Mouse (Mus musculus) limb, embryonic 13.5 days (tissue): ENCODE measurements around the gene C1ql4. TPM values are rescaled to one million over a fixed set of nuclear protein-coding genes. Genes with fewer than 3 reads are reported as not detected.

Experiments
- ATAC-seq: fragments of 200-750 bp; cut with Nextera tagmentation; 2 replicates; pipeline ENCODE4 v1.8.0; 2017; ENCODE audit warnings: low read depth, moderate number of reproducible peaks, moderate TSS enrichment; ENCODE audit not compliant: low FRiP score
- H3K27ac ChIP-seq: fragments of 300-500 bp; sonication (generic); 2 replicates; pipeline ENCODE4 v1.5.1; 2015; ENCODE audit warnings: inconsistent platforms, mild to moderate bottlenecking, moderate library complexity
- H3K27me3 ChIP-seq: fragments of 300-500 bp; sonication (generic); 2 replicates; pipeline ENCODE4 v1.6.1; 2015; ENCODE audit warnings: mild to moderate bottlenecking, inconsistent platforms
- H3K36me3 ChIP-seq: fragments of 300-500 bp; sonication (generic); 2 replicates; pipeline ENCODE4 v1.6.1; 2015; ENCODE audit warnings: inconsistent platforms, mild to moderate bottlenecking, moderate library complexity
- H3K4me1 ChIP-seq: fragments of 300-500 bp; sonication (generic); 2 replicates; pipeline ENCODE4 v1.6.1; 2015; ENCODE audit warnings: inconsistent platforms
- H3K4me2 ChIP-seq: fragments of 300-500 bp; sonication (generic); replicated peaks from 2 replicates; pipeline ENCODE4 v1.6.1; 2015; ENCODE audit warnings: inconsistent platforms, mild to moderate bottlenecking, moderate library complexity
- H3K4me3 ChIP-seq: fragments of 300-500 bp; sonication (generic); 2 replicates; pipeline ENCODE4 v1.5.1; 2015; ENCODE audit warnings: moderate library complexity, mild to moderate bottlenecking, inconsistent platforms
- H3K9ac ChIP-seq: fragments of 300-500 bp; sonication (generic); 2 replicates; pipeline ENCODE4 v1.6.1; 2015; ENCODE audit warnings: mild to moderate bottlenecking, inconsistent platforms
- H3K9me3 ChIP-seq: fragments of 300-500 bp; sonication (generic); 2 replicates; pipeline ENCODE4 v1.6.1; 2016; ENCODE audit warnings: inconsistent platforms
- WGBS: fragments of 180-500 bp; shearing (Covaris S2); methylation state at CpG from one replicate; pipeline ENCODE4 v1.1.7; 2015; 5-methylcytosine and 5-hydroxymethylcytosine counted together
- microRNA-seq: library from miRNA; unstranded; fragments of <30 nt; microRNA quantifications from one replicate; pipeline ENCODE4, GENCODE M21; 2016
- polyA plus RNA-seq: library from polyadenylated mRNA; unstranded; fragments of >200 nt; fragmentation: Nextera tagmentation; extraction: Ambion mirVana; gene quantifications from 2 replicates; pipeline ENCODE4 v1.2.1, GENCODE M21; 2015

Gene C1ql4
- polyA plus RNA-seq, 1 experiment from 2014 or later, result not detected

- WGBS, result 88% methylated on average over 5 of the region's 5 CpGs
- ATAC-seq, result no peak
These were observed 48.8 kb downstream of the C1ql4 start for GRCm38 (mm10) chr15:99038797-99039196.

GRCm38 (mm10) chr15:99038025-99038424 is 49.6 kb downstream of the C1ql4 start:
- H3K4me1 ChIP-seq, result peaks cover 20% of the 10 kb centered on the region
- no peak overlapping the region for H3K9ac ChIP-seq
- H3K9me3 ChIP-seq, result no peaks in the 10 kb centered on the region
- H3K36me3 ChIP-seq, result peaks cover 35% of the 10 kb centered on the region
- WGBS, result 97% methylated on average over 1 of the region's 1 CpGs
- H3K4me2 ChIP-seq, result no peak overlapping the region
- no peak overlapping the region for H3K4me3 ChIP-seq
- no peaks in the 10 kb centered on the region for H3K27me3 ChIP-seq
- ATAC-seq, result no peak
- no peak overlapping the region for H3K27ac ChIP-seq

More at GRCm38 (mm10) chr15:99038797-99039196, 48.8 kb downstream of the C1ql4 start:
- H3K27me3 ChIP-seq, result no peaks in the 10 kb centered on the region
- peaks cover 35% of the 10 kb centered on the region for H3K36me3 ChIP-seq
- H3K9ac ChIP-seq, result no peak overlapping the region
- peaks cover 13% of the 10 kb centered on the region; the same call in 1 of the 2 replicates for H3K4me1 ChIP-seq
- no peak overlapping the region for H3K4me2 ChIP-seq
- no peaks in the 10 kb centered on the region for H3K9me3 ChIP-seq
- no peak overlapping the region for H3K4me3 ChIP-seq
- H3K27ac ChIP-seq, result no peak overlapping the region

GRCm38 (mm10) chr15:99036249-99036905 is 51.2 kb downstream of the C1ql4 start:
- peaks cover 35% of the 10 kb centered on the region for H3K36me3 ChIP-seq
- no peaks in the 10 kb centered on the region for H3K27me3 ChIP-seq
- H3K9ac ChIP-seq, result no peak overlapping the region
- ATAC-seq, result no peak
- H3K4me1 ChIP-seq, result peaks cover 31% of the 10 kb centered on the region
- H3K4me2 ChIP-seq, result no peak overlapping the region
- no peak overlapping the region for H3K4me3 ChIP-seq
- H3K27ac ChIP-seq, result no peak overlapping the region
- no peaks in the 10 kb centered on the region for H3K9me3 ChIP-seq
- 94% methylated on average over 8 of the region's 8 CpGs for WGBS

GRCm38 (mm10) chr15:99035431-99035830 is 52.2 kb downstream of the C1ql4 start:
- WGBS, result 69% methylated on average over 4 of the region's 4 CpGs
- Histone ChIP-seq H3K9ac (no peak overlapping the region), H3K36me3 (peaks cover 35% of the 10 kb centered on the region), H3K27ac (no peak overlapping the region), H3K27me3 (no peaks in the 10 kb centered on the region), H3K4me3 (no peak overlapping the region), H3K9me3 (no peaks in the 10 kb centered on the region), H3K4me2 (no peak overlapping the region), H3K4me1 (peaks cover 31% of the 10 kb centered on the region)
- ATAC-seq, result no peak

Small RNAs within 50 kb of the gene (microRNA-seq; reads per million reads assigned to microRNA genes)
- gene Mir6960, result 0.70 reads per million

Other genes with a start within 250 kb of the C1ql4 start
- 14.7 and 14.9 TPM in 2 replicates for gene Kmt2d, start 216.6 kb downstream of the C1ql4 start, polyA plus RNA-seq
- gene Rhebl1, start 193.3 kb downstream of the C1ql4 start, polyA plus RNA-seq, result 18.4 and 20.1 TPM in 2 replicates
- 0.59 and 0.80 TPM in 2 replicates for gene Dhh, start 189.3 kb downstream of the C1ql4 start, polyA plus RNA-seq
- gene Lmbr1l, start 169.6 kb downstream of the C1ql4 start, polyA plus RNA-seq, result 22.5 and 26.1 TPM in 2 replicates
- gene Tuba1b, start 153.3 kb downstream of the C1ql4 start, polyA plus RNA-seq, result 1,632 and 1,683 TPM in 2 replicates
- gene Gm49450, start 134.3 kb downstream of the C1ql4 start, polyA plus RNA-seq, result not detected in 2 replicates
- 1,398 and 1,426 TPM in 2 replicates for gene Tuba1a, start 134.1 kb downstream of the C1ql4 start, polyA plus RNA-seq
- gene Tuba1c, start 57.9 kb downstream of the C1ql4 start, polyA plus RNA-seq, result 143 and 149 TPM in 2 replicates
- gene Prph, start 32.6 kb downstream of the C1ql4 start, polyA plus RNA-seq, result 1.0 and 1.2 TPM in 2 replicates
- 36.2 and 37.5 TPM in 2 replicates for gene Troap, start 13.2 kb downstream of the C1ql4 start, polyA plus RNA-seq
- gene Dnajc22, start 5.4 kb upstream of the C1ql4 start, polyA plus RNA-seq, result 0.83 and 1.0 TPM in 2 replicates
- 50.3 and 50.5 TPM in 2 replicates for gene Spats2, start 38.1 kb upstream of the C1ql4 start, polyA plus RNA-seq
- 0.28 and 0.37 TPM in 2 replicates for gene Kcnh3, start 137.0 kb upstream of the C1ql4 start, polyA plus RNA-seq
- 143 and 144 TPM in 2 replicates for gene Mcrs1, start 164.1 kb upstream of the C1ql4 start, polyA plus RNA-seq
- 77.6 and 80.3 TPM in 2 replicates for gene Prpf40b, start 207.3 kb upstream of the C1ql4 start, polyA plus RNA-seq
- 0.15 and 0.36 TPM in 2 replicates for gene Fam186b, start 208.1 kb upstream of the C1ql4 start, polyA plus RNA-seq